Mouse (Mus musculus) left cerebral cortex, postnatal 14 days (tissue): ENCODE results near the gene Fam20c. TPM values are rescaled to one million over a fixed set of nuclear protein-coding genes. Genes with fewer than 3 reads are reported as not detected.

ENCODE experiments used
- DNase-seq, 2 experiments: peaks; one replicate each; pipeline ENCODE4 v3.0.0; 2021 to 2022; ENCODE audit warnings: low spot score in 2 of 2, mixed read lengths in 1 of 2
- intact Hi-C: fragments of 180-260 bp; cut with DNase I; formaldehyde crosslinking; loops from one replicate; pipeline ENCODE4 v1.15.1; 2025
- total RNA-seq, 2 experiments: library from RNA; stranded (reverse); gene quantifications; 2 replicates each; pipeline ENCODE4 v1.2.3; 2021

The Fam20c gene
- total RNA-seq, 2 experiments from 2014 or later, result 37.9 to 42.1 TPM

DNA sequence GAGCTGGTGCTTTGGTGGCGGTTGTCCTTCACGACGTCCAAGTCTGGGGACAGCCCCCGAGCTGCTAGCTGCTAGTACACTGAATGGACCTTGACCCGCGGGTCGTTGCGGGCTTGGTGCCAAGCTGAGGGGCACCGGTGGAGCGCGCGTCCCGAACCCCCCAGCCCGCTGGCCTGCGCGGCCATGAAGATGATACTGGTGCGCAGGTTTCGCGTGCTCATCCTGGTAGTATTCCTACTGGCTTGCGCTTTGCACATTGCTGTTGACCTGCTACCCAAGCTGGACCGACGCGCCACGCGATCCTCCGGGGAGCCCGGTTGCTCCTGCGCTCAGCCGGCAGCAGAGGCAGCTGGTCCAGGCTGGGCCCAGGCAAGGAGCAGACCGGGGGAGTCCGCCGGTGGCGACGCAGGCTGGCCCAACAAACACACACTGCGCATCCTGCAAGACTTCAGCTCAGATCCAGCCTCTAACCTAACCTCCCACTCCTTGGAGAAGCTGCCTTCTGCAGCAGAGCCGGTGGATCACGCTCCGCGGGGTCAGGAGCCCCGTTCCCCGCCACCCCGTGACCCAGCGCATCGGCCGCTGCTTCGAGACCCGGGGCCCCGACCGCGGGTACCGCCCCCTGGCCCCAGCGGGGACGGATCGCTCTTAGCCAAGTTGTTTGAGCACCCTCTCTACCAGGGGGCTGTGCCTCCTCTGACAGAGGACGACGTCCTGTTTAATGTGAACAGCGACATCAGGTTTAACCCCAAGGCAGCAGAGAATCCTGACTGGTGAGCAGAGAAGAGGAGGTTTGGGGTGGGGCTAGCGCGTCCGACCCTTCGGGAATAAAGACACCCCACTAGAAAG, 1.4 kb downstream of the Fam20c start:
- peak in 1 of 2 experiments; percentile 38 for DNase-seq
- intact Hi-C loops, result no loop called here

DNA sequence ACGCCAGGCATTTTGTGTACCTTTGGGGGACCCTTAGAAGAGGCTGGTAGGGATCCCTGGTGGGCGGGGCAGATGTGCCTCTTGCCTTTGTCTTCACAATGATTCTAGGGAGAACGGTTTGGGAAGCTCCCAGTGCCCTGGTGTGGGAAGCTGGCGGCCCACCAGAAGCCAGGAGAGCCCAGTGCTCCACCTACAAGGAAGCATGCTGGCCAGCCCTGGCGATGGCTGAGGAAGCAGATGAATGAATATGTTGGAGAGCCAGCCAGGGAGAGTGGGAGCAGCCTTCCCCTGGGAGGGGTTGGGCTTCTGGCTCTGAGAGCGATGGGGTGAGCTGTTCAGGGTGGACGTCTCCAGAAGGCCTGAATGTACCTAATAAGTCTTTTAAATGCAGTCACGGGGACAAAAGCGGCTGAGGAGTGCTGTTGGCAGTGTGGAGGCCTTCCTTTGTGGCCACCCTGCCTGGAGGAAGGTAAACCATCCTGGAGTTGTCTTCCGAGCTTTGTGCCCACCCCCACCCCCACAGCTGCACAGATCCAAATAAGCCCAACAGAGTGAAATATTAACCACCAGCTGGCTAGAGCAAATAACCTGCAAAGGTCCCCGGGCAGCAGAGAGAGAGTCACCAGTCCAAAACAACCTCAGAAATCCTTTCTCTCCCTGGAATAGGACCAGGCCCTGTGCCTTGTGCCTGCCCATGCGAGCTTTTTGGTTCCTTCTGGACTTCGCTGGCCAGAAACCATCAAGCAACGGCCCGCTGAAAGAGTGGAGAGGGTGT, 2.2 kb downstream of the Fam20c start:
- intact Hi-C loops, result no loop called here
- DNase-seq, result peak in 1 of 2 experiments; percentile 40

DNA sequence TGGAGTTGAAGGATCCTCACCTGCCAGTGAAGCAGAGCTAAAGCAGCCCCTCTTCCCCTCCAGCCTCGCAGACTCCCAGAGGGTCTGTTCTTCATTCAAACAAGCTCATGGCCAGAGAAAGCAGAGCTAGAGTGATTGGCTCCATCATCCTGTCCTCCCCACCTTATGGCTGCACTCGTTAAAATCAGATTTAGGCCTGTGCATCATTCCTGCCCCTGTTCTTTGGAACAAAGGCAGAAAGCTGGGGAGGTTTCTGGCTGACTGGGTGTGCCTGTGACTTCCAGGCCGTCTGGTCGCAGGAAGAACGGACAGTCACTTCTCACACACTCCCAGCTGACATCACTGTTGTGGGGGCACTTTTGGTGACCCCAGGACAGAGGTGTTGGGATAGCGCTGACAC, 2.8 kb downstream of the Fam20c start:
- intact Hi-C loops, result no loop called here
- DNase-seq, result no peak

DNA sequence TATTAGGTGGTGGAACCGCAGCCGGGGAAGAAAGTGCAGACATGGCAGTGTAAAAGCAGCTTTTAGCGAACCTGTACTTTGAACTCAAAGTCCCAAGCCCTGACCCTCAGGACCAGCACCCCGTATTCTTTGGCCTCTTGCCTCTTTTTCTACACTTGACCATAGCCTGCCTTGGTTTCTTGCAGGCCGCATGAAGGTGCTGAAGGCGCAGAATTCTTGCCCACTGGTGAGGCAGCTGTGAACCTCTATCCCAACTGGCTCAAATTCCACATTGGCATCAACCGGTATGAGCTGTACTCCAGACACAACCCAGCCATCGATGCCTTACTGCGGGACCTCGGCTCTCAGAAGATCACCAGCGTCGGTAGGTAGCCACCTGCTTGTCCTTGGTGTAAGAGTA, 3.3 kb downstream of the Fam20c start:
- no peak for DNase-seq
- intact Hi-C loops, result no loop called here

DNA sequence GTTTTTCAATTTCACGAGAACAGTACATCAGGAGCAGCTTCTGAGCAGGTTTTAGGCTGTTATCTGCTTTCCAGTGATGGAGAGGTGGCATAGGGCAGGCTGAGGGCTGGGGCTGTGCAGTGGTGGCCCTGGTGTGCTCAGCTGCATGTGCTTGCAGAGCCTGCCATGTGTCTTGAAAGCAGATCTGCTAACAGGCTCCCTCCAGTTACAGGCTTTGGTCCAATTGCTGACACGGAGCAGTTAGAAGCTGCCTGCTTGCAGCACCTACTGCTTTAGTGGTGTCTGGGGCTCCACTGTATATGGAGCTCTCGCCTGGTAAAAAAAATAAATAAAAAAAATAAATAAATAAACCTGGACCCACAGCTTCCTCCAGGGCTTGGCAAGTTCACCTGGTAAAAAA, 4.2 kb downstream of the Fam20c start:
- intact Hi-C loops, result no loop called here
- DNase-seq, result no peak

DNA sequence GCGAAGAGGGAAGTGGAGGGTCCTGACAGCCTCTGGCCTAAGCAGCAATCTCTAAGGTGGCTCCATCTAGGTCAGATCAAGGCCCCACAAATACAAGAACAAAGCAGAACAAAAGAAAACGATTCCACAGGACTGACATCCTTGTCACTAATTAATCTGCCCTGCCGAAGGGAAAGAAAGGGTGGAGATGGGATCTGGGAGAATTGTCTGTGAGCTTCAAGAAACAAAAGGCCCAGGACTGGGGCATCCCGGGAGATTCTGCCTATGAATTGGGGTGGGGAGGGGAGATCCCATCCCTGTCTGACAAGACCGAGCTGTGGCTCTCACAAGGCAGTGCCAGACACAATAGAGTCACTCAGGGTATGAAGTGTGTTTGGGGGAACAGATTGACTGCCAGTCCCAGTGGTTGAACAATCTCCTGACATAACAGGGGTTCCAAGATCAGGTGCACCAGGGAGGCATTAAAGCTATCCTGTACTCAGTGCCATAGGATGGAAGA, 7.6 kb downstream of the Fam20c start:
- DNase-seq, result no peak
- intact Hi-C loops, result no loop called here

DNA sequence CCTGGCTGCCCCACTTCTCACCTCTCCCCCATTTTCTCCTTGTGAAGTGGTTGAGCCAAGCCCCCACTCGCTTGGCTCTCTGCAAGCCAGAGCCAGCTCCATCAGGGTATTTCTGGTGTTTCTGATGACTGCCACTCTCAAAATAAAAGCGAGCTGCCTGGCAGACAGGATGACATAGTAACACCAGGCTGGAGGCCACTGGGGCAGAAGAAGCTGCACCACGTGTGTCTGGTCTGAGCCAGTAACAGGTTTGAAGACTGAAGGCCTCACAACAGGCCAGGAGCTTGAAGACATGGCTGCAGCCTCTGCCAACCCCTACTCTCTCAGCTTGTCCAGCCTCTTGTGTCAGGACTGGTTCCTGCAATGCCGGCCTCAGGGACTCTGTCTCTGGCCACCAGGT, 8.0 kb downstream of the Fam20c start:
- intact Hi-C loops, result no loop called here
- DNase-seq, result no peak

DNA sequence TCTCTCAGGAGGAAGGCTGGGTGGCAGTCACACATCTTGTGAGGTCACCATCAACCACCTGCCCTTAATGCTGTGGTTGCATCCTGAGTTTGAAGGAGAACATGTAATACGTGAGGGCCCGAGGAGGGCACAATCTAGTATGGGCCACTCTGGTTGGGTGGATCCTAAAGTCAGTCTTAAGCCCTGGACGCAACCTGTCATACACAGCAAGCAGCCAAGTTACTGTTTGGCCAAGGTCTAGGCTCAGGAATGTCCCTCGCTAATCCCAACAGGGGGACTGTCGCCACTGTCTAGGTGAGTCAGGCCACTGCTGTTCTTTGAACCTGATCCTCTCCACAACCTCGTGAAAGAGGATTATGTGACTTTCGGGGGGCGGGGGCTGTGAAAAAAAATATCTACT, 10.3 kb downstream of the Fam20c start:
- DNase-seq, result no peak
- intact Hi-C loops, result no loop called here

DNA sequence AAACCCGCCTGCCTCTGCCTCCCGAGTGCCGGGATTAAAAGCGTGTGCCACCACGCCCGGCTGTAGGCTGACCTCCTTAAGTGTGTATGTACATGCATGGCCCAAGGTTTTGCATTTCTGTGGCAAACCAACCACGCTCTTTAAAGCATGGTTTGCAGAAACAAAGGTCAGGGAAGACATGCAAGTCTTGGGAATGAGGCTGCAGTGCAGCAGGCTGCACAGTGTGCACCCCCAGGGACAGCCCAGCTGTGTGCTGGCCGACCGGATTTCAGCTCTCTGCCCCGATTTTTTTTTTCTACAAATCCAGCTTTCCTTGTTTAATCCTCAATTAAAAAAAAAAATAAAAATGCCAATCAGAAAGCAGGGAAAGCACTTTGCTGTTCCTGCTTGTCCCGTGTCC, 13.3 kb downstream of the Fam20c start:
- intact Hi-C loops, result no loop called here
- DNase-seq, result no peak

DNA sequence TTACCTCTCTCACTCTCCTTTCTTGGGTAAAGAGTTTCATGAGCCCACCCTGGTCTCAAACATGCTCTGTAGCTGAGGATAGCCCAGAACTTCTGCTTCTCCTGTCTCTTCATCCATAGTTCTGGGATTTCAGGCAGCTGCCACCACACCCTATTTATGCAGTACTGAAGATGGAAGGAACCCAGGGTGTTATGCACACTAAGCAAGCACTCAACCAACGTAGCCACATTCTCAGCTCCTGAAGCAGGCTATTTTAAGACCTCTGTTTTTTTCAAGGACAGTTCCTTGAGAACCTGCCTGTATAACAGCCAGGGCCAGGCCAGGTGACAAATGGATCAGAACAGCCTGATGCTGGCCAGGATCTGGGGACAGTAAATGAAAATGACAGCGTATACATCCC, 14.4 kb downstream of the Fam20c start:
- intact Hi-C loops, result no loop called here
- DNase-seq, result no peak

DNA sequence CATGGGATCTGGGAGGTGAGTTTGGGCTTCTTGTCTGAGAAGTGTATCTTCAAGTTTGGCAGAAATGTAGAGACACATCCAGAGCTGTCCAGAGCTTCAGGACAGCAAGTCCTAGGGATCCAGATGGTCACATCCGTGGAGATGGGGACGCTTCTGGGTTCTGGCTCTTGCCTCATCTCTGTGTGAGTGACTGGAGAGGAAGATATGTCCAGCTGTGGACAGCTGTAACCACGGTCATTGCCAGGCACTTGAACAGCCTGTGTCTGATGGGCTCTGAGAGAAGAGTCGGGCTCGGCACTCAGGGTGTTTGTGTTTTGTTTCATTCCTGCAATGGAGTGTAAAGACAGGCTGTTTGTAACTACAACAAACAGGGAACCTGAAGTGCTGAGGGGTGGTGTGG, 14.8 kb downstream of the Fam20c start:
- intact Hi-C loops, result no loop called here
- DNase-seq, result no peak

DNA sequence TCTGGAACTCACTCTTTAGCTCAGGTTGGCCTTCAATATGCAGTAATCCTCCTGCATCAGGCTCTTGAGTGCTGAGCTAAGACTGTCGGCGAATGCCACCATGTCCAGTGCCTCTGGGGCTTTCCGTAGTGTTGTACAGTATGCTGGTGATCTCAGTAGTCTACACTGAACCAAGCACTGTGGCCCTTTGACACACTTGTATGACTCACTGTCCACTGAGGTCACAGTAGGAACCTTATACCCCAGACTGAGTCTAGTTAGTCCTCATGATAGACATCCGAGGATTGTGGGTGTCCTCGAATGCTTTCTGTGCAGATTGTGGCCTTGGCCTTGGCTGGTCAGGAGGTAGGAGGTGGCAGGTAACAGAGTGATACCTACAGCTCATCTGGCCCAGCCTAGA, 20.8 kb downstream of the Fam20c start:
- intact Hi-C loops, result no loop called here
- DNase-seq, result no peak

DNA sequence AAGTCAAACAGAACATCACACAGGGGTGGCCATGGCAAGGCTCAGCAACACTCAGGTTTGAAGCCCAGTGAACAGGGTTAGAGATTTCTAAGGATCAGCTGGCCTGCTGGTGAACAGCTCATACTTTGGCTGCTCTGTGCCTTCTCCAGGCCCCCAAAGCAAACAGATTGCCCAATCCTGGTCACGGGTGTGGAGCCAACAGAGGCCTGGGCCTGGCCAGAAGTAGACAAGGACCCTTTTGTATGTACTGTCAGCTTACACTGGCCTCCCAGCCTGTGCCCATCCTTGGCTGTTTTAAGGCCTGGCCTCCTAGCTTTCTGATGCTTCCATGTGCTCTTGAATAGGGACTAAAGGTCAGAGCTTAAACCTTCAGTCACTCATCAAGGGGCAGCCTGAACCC, 22.0 kb downstream of the Fam20c start:
- no peak for DNase-seq
- intact Hi-C loops, result no loop called here

DNA sequence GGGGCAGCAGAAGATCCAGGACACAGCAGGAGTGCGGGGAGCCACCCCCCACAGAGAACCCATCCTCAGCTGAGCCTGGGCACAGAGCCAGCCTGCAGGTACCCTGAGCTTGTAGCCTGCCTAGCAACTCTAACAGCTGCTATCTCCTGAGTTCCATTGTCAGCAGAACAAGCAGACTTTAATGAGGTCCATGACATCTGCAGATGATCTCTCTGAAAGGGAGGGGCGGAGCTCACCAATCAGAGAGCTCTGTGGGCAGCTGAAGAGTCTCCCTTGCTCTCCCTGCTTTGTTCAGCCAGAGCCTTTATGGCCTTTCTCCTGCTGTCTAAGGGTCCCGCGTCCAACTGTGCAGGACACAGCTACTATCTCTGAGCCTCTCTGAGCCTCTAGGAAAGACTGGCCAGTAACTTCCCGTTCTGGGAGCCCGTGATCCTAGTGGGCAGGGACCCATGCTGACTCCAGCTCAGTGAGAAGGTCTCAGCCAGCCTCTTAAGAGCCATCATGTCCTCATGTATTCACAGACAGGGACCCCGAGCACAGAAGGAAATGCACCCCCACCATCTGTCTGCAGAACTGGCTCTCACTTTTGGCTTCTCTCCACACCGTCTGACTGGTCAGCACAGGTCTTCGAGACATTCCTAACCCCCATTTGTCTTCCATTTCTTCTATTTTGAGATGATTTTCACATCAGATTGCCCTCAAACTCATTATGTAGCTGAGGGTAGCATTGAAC, 24.6 kb downstream of the Fam20c start:
- peak; percentile 40 to 52 for DNase-seq

DNA sequence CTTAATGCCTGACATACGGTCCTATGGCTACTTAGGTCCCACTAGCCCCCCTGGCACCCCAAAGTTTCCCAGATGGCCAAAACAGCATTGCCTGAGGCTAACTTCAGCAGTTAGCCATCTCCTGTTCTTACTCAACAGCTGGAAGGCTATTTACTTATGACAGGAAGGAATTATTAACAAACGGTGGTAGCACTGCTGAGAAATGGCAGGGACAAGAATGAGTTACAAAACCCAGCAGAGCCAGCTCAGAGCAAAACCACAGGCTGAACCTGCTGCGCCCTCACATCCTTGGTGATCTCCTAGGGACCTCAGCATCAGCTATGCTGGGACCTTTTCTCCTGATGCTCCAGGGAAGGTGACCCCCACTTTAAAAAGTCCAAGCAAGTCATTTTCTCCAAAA, 25.3 kb downstream of the Fam20c start:
- intact Hi-C loops, result no loop called here
- DNase-seq, result no peak

More for the DNA sequence above, 24.6 kb downstream of the Fam20c start:
- intact Hi-C loops, result no loop called here

DNA sequence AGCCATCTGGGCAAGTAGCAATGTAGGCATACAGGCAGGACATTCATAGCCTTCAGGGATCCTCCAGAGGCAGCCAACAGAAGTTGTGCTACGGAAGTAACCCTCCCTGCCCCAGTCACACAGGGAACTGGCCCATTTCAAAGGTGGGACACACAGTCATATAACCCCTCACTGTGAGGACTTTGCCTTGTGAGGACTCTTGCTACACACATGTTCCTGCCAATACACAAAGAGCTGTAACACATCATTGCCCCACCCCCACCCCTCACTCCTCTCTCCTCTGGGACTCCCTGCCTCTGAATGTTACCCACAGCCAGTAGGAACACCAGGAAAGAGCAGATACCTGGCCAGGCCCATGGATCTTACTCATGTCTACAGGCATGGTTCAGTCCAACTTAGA, 28.4 kb downstream of the Fam20c start:
- intact Hi-C loops, result no loop called here
- no peak for DNase-seq

DNA sequence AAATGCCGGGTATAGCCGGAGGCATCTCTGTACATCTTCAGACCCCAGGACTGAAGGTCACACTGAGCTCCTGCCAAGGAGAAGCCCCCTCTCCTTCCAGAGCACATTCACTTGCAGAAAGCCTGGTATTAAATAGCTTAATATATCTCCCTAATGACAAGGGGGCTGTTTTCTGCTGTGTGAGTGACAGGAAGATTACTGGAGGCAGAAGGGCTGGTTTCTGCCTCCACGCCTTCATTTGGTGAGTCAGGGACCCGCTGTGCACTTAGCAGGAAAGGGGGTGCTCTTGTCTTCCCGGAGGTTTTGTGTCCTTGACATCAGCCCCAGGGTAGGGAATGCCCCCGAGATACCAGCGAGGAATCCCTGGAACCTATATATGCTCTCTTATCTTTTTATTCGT, 28.9 kb downstream of the Fam20c start:
- intact Hi-C loops, result no loop called here
- DNase-seq, result no peak

DNA sequence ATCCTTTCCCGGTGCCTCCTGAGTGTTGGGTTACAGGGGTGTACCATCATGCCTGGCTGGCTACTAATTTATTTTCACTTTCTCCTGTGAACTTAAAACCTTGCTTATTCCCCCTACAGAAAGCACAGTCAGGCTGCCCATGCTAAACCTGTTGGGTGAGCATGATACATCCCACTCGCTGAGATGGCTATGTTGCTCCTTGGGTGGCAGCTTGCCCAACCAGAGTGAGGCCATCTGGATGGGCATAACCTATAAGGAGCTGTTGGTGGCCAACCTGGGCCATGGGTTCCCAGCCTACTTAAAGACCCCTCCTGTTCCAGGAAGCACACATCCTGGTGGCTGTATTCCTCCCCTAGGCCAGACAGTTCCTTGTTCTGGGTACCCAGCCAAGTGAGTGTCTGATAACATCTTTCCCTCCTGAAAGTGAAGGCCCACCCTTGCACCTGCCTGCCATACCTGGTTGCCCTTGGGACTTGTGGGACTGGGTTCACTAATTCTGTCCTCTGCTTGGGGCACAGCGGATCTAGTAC, 31.7 kb downstream of the Fam20c start:
- DNase-seq, result no peak
- intact Hi-C loops, result no loop called here

DNA sequence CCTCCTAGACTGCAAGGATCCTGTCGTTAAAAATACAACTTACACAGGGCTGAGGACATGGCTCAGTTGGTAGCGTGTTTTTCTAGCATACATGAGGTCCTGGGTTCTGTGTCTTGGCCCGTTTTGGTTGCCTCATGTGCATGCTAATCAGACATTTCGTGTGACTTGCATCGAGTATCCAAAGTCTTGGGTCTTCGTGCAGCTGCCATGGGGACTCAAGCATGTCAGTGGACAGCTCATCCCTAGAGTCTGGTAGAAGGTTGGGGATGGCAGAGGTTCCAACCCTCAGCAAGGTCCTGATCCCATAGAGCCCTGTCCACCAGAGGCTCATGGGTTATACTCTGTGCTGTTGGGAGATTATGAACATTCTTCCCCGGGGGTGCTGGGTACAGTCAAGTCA, 33.3 kb downstream of the Fam20c start:
- DNase-seq, result no peak
- intact Hi-C loops, result no loop called here
